Mouse (Mus musculus) G1E (cell line): ENCODE measurements at regions not wholly inside any gene's neighbourhood (a gene's known extent, or its start where the extent isn't known, plus 50 kb on each side); places are given as distances from the start of the nearest gene placed in this dataset.

Experiments
- CTCF ChIP-seq: IDR thresholded peaks from 2 replicates; pipeline ENCODE4 v1.5.1; 2012; ENCODE audit warnings: low read depth, low read length, inconsistent platforms, mixed read lengths
- POLR2AphosphoS5 ChIP-seq: IDR thresholded peaks from 2 replicates; pipeline ENCODE4 v1.6.1; 2012; ENCODE audit warnings: low read depth, low read length, inconsistent platforms; ENCODE audit not compliant: insufficient replicate concordance
- TAL1 ChIP-seq: conservative IDR thresholded peaks from 2 replicates; pipeline ENCODE4 v1.6.1; 2012; ENCODE audit warnings: low read depth, low read length, inconsistent platforms, mixed read lengths

GRCm38 (mm10) chr10:126254198-126254597, 288.2 kb downstream of the Lrig3 start:
- TF ChIP-seq CTCF (no peak), TAL1 (no peak), POLR2AphosphoS5 (no peak)
